Mouse (Mus musculus): ENCODE measurements around the gene Sae1.
"Not testable (repeated sequence)": the region's sequence is repeated elsewhere in the genome, so short reads cannot be mapped to it uniquely, and the experiment has no call there.

Gene Sae1

DNA sequence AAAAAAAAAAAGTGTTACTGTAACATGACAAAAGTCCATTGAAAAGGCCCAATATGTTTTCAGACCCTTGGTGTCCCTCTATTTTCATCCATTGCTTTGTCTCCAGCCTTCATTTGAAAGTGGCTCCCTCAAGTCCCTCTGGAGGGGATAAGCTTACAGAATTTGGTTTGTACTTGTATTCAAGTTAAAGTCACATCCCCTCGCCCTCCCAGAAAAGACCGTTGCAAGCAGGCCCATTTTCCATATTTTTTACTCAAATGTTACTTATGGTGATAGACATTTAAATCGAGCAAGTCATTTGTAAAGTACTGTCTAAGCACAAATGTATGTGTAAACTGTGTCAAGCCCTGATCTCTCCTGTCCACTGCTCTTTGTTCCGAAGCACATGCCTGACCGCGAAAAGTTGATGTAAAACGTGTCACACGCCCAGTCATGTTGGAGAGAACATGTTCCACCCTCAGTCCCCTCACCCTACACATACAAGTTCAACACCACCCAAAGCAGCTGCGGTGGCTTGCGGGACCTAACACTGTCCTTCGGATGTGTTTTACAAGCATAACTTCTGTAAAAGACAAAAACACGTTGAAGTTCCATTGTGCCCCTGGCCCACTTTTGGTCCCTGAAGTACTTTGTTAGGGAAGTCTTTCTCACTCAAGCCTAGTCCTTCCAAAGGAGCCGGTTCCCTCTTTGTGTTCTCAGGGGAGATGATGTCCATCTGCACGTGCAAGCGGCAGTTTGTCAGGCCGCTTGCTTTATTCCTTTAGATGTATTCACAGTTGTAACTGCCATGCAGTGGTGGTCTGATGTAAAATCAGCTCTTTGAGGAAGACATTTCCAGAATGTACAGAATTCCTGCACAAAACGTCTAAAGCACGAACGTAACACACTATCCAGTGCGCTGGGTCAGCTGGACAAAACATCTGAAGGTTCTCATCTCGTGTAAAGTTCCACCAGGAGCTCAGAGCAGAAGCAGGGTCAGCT lies 15.7 kb upstream of the Sae1 start:
- peak; percentile 29 for DNase-seq (ENCODE audit: low read depth, low spot score)

GRCm38 (mm10) chr7:16402449-16402848 lies 14.8 kb upstream of the Sae1 start:
- DNase-seq (ENCODE audit: low read depth, low spot score) = no peak

DNA sequence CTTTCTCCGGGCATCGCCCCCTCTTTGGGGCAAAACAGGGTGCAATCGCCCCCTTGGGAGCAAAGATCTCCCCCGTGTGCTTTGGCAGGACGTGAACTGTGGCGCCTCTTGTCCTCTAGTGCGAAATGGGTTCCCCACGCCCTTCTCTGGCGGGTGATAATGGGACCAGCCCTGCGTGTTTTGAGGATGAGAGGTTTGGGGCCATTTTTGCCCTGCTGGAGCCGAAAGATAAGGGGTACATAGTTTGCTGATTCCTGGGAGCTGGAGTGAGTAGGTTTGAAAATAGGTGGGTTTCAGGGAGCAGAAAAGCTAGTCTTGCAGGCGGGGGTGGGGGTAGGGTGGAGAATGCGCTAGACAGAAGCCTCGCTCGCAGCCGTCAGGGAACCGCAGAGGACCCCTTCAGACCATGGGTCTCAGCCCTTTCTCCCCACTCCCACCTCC lies 14.4 kb upstream of the Sae1 start:
- peak; percentile 67 for DNase-seq (ENCODE audit: low read depth, low spot score)

DNA sequence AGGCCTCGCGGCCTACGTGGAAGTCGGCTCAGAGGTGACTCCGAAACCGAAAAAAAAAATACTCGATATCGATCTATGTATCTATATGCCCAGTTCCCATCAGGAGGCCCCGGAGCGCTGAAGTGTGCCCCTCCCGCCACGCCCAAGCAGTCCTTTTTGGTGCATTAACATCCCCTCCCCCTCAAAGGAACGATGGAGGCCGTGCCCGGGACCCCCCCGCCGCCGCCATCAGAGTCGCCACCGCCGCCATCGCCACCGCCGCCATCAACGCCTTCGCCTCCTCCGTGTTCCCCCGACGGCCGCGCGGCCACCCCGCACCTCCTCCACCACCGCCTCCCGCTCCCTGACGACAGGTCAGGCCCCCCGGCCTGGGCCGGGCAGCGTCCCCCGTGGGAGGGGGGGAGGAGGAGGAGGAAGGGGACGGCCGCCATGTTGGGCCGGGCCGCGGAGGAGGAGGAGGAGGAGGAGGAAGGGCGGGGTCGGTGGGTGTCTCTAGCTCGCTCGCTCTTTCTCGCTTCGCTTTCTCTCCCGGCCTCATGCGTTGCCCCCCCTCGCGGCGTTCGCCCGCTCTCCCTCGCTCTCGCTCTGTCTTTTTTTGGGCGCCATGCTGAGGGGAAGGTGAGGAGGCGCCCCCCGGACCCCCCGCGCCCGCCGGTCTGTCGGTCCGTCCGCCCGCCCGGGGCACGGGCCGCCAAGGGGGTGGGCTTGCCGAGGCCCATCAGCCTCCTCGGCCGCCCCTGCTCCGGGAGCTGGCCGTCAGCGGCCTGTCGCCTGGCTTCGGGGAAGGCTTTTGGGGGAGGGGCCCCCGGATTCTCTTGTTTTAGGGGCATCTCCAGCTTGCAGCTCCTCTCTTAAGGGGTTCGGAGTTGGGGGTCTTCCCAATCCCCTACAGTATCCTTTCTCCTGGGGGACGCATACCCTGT lies 13.3 kb upstream of the Sae1 start, which contains the start of gene Zc3h4:
Gene Zc3h4, plus strand, starts transcription at position 222 of the 923 bp plus-strand sequence.
- peak; percentile 94 for DNase-seq (ENCODE audit: low read depth, low spot score)

DNA sequence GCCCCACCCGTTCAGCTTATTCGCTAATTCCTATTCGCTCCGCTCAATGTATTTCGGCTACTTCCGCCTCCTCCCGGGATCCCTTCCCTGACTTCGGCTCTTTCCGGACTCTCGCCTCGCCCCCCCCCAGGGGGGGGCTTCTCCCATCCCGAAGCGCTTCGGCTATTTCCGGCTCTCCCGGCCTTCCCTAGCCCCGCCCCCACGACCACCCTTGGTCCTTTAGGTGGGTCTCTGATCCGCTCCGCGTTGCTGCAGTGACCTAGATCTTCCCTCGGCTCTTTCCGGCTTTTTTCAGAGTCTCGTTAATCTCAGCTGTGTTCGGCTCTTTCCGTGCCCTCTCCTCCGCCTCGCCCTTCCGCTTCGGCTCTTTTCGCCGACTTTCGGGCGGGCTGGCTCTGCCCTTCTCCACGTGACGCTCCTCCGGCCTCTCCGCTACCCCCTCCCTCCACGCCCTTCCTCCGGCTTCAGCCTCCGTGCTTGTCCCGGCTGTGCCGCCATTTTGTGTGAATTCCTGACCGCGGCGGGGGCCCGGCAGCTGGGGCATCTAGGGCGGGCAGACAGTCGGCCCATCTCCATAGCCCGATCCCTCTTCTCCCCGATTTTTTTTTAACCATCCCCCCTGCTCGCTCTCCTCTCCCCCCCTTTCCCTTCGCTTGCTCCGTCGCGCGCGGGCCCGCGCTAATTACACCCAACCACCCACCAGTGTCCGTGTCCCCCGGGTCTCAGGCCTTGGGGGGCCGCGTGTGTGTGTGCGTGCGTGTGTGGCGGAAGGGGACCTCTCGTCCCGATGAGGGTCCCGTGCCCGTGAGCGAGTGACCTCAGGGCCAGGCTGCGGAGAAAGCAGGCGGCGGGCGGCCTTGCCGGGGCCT lies 12.4 kb upstream of the Sae1 start:
- DNase-seq (ENCODE audit: low read depth, low spot score) = peak; percentile 99

- DNase-seq (ENCODE audit: low read depth, low spot score) = peak; percentile 97
Measured at GRCm38 (mm10) chr7:16399098-16399819, 11.7 kb upstream of the Sae1 start.

DNA sequence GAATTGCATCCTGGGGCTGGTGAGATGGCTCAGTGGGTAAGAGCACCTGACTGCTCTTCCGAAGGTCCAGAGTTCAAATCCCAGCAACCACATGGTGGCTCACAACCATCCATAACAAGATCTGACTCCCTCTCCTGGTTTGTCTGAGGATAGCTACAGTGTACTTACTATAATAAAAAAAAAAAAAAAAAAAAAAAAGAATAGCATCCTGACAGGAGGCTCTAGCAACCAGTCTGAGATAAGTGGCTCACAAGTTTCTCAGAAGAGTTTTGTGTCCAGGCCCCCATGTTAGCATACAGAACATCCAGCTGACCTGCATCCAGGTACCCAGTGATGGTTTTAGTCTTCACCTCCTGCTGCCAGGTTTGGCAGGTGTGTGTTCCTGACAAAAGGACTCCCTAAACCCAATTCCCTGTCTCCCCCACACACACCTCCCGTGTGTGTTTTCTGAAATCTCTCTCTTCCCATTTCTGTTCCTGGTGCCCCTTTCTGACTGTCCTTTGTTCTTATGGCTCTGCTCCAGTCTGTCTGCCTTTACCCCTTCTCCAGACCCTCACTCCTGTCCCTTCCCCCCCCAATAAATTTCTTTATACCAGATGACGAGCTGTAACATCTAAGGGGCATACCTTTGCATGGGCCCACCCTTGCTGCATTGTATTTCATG lies 10.9 kb upstream of the Sae1 start:
- DNase-seq (ENCODE audit: low read depth, low spot score) = no peak

GRCm38 (mm10) chr7:16397465-16397864 lies 9.9 kb upstream of the Sae1 start:
- no peak for DNase-seq (ENCODE audit: low read depth, low spot score)

GRCm38 (mm10) chr7:16395944-16396343 lies 8.3 kb upstream of the Sae1 start:
- DNase-seq (ENCODE audit: low read depth, low spot score) = peak; percentile 69

- DNase-seq (ENCODE audit: low read depth, low spot score) = no peak
Measured at GRCm38 (mm10) chr7:16392923-16393322, 5.3 kb upstream of the Sae1 start.

GRCm38 (mm10) chr7:16389942-16390341 lies 2.3 kb upstream of the Sae1 start:
- DNase-seq (ENCODE audit: low read depth, low spot score) = not testable (repeated sequence)

GRCm38 (mm10) chr7:16376505-16376904 lies 11.1 kb downstream of the Sae1 start:
- peak; percentile 66 for DNase-seq (ENCODE audit: low read depth, low spot score)

DNA sequence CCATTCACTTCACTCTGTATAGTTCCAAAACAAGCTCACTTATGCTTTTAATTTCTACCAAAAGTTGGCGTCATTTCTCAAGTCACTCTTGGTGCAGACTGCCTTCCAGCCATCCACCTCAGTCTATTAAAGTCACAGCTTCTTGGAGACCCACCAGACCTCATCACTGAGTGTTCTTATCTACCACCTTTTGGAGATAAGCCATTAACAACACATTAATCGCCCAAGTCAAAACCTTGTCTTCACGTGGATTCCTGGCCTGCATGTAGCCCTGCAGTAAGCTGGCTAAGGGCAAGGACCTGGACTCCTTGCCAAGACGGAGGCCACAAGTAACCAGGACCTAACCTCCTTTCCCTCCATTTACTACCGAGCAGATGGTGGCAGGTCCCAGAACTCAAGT lies 12.6 kb downstream of the Sae1 start:
- no peak for DNase-seq (ENCODE audit: low read depth, low spot score)

- DNase-seq (ENCODE audit: low read depth, low spot score) = peak; percentile 69
Measured at GRCm38 (mm10) chr7:16373719-16374118, 13.9 kb downstream of the Sae1 start.

DNA sequence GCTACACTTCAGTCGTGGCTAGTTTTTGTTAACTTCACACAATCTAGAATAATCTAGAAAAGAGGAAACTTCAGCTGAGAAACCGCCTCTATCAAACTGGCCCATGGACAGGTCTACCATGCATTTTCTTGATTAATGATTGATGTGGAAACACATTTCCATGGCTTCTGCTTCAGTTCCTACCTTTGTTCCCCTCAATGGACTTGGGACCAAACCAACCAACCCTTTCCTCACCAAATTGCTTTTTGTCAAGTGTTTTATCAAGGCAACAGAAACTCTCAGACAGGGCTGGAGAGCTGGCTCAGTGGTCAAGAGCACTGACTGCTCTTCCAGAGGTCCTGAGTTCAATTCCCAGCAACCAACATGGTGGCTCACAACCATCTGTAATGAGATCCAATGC lies 17.0 kb downstream of the Sae1 start:
- DNase-seq (ENCODE audit: low read depth, low spot score) = no peak

DNA sequence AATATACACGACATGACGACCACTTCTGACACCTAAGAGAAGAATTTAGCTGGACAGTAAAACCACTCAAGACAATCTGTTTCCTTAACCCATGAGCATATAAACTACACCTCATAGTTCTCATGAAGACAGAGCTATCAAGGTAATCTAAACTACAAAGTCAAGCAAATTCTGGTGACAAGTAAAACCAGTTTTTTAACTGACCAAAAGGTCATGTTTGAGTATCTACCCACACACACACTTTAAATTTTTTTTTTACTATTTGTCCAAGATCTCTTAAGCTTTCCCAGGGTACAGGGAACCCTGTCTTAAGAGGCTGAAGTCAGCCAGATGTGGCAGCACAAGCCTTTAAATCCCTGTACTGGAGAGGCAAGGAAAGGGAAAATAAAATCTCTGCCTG lies 18.8 kb downstream of the Sae1 start:
- DNase-seq (ENCODE audit: low read depth, low spot score) = no peak

DNA sequence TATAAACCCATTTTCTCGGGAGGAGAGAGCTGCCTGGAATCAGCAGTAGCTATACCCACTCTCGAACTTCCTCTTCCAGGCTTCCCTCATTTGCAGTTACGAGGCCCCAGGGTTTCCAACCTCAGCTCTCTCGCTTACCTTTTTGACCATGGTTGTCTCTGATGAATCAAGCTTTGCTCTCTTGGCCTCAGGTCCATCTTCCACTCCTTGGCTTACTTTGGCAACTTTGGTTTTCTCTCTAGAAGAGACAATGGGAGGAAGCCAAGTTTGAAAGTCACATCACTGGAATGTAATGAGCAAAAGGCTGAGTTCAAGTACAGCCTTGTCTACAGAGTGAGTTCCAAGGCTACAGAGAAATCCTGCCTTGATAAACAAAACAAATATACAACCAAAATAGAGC lies 20.9 kb downstream of the Sae1 start:
- DNase-seq (ENCODE audit: low read depth, low spot score) = no peak

DNA sequence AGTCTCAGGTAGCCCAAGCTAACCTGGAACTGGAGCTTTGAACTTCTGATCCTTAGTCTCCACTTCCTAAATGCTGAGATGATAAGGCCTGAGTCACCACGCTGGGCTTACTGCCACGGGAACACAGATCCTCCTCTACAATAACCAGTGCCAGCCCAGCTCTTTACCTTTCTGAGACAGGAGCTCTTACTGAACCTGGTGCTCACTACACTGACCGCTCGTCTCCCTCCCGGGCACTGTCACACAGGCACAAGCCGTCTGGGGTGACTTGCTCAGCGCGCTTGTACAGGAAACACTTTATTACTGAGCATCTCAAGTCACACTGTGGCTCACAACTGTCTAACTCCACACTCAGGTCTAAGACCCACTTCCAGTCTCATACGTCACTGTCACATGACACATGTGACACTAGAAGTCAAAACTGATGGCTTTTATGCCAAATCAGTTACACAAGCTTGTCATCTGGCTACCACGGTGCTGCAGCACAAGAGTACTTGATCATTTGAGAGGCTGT lies 21.4 kb downstream of the Sae1 start:
- DNase-seq (ENCODE audit: low read depth, low spot score) = peak; percentile 26

GRCm38 (mm10) chr7:16364901-16365500 lies 22.6 kb downstream of the Sae1 start:
- peak; percentile 50 for DNase-seq (ENCODE audit: low read depth, low spot score)

Measured in brain, adult 2 months (tissue).